Mouse (Mus musculus) liver, adult (tissue): ENCODE data around the gene Krtap3-3.

Source experiments
- GATA4 ChIP-seq: IDR thresholded peaks from 2 replicates; pipeline ENCODE4 v1.6.1; 2014; ENCODE audit warnings: mild to moderate bottlenecking, low read length; ENCODE audit not compliant: insufficient replicate concordance

The Krtap3-3 gene

GRCm38 (mm10) chr11:99547892-99548291 is 2.8 kb downstream of the Krtap3-3 start:
- no peak for TF ChIP-seq GATA4

- no peak for TF ChIP-seq GATA4
These were observed 10.9 kb downstream of the Krtap3-3 start for GRCm38 (mm10) chr11:99539721-99540120.

GRCm38 (mm10) chr11:99521288-99521860 is 29.3 kb downstream of the Krtap3-3 start, which contains the start of gene Krt39:
TSS of gene Krt39 (minus strand) at chr11:99521338.
- TF ChIP-seq GATA4, result no peak

GRCm38 (mm10) chr11:99514098-99514497 is 36.6 kb downstream of the Krtap3-3 start:
- TF ChIP-seq GATA4, result no peak
